Mouse (Mus musculus) thymus, adult 2 months (tissue): ENCODE data around the gene Ppfibp2. TPM values are rescaled to one million over a fixed set of nuclear protein-coding genes. Genes with fewer than 3 reads are reported as not detected.

Source experiments
- DNase-seq: peaks from one replicate; pipeline ENCODE4 v3.0.0; 2021
- H3K27ac ChIP-seq: fragments of 200-500 bp; 2 replicates; pipeline ENCODE4 v1.5.1; 2012; ENCODE audit warnings: low read length, control low read depth; ENCODE audit not compliant: control insufficient read depth, insufficient read depth
- H3K27me3 ChIP-seq: fragments of 200-500 bp; 2 replicates; pipeline ENCODE4 v1.6.1; 2012; ENCODE audit warnings: mild to moderate bottlenecking, low read length, moderate library complexity, mixed read lengths; ENCODE audit not compliant: control insufficient read depth, insufficient read depth
- H3K36me3 ChIP-seq: fragments of 200-500 bp; 2 replicates; pipeline ENCODE4 v1.6.1; 2012; ENCODE audit warnings: mild to moderate bottlenecking, low read length, moderate library complexity; ENCODE audit not compliant: control insufficient read depth, insufficient read depth
- H3K4me1 ChIP-seq: fragments of 200-500 bp; replicated peaks from 2 replicates; pipeline ENCODE4 v1.6.1; 2012; ENCODE audit warnings: low read length; ENCODE audit not compliant: control insufficient read depth, insufficient read depth
- H3K4me3 ChIP-seq: fragments of 200-500 bp; 2 replicates; pipeline ENCODE4 v1.5.1; 2012; ENCODE audit warnings: mild to moderate bottlenecking, low read length, control low read depth, moderate library complexity; ENCODE audit not compliant: control insufficient read depth, insufficient read depth
- CTCF ChIP-seq: fragments of 200-500 bp; IDR thresholded peaks from 2 replicates; pipeline ENCODE4 v1.5.1; 2012; ENCODE audit warnings: mild to moderate bottlenecking, control low read depth, low read length, moderate library complexity, borderline replicate concordance; ENCODE audit not compliant: control insufficient read depth, poor library complexity, insufficient read depth; ENCODE audit errors: extremely low read depth
- POLR2A ChIP-seq: fragments of 200-500 bp; IDR thresholded peaks from 2 replicates; pipeline ENCODE4 v1.6.1; 2012; ENCODE audit warnings: mild to moderate bottlenecking, low read length, control low read depth, moderate library complexity; ENCODE audit not compliant: control insufficient read depth, poor library complexity, insufficient read depth; ENCODE audit errors: extremely low read depth
- WGBS: fragments of 180-500 bp; shearing (Covaris S2); methylation state at CpG from one replicate; pipeline ENCODE4 v1.1.7; 2018; 5-methylcytosine and 5-hydroxymethylcytosine counted together
- polyA plus RNA-seq: library from polyadenylated mRNA; depleted of rRNA; stranded (reverse); fragments of >200 nt; gene quantifications from 2 replicates; pipeline ENCODE4 v1.2.3, GENCODE M21; 2012

The Ppfibp2 gene
- polyA plus RNA-seq, 1 experiment, result 5.6 TPM

DNA sequence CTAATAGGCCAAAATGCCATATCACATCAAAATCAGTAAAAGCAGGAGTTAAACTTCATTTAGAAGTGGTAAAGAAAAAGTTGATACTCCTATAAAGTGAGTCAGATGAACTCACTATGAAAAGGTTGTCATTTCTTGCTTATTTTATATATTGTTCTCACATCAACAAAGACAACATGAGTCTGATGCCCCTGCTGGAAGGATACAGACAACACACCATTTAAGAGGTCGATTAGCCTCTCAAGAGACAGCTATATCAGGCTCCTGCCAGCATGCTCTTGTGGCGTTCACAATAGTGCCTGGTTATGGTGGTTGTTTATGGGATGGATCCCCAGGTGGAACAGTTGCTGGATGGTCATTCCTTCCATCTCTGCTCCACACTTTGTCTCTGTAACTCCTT lies 138.2 kb downstream of the Ppfibp2 start:
- H3K36me3 ChIP-seq, result no peaks in the 10 kb centered on the region
- H3K4me3 ChIP-seq, result no peak overlapping the region
- no peaks in the 10 kb centered on the region for H3K27me3 ChIP-seq
- TF ChIP-seq CTCF (no peak), POLR2A (no peak)
- DNase-seq, result no peak
- H3K27ac ChIP-seq, result no peak overlapping the region
- WGBS, result 72% methylated on average over 2 of the region's 2 CpGs
- H3K4me1 ChIP-seq, result no peaks in the 10 kb centered on the region

DNA sequence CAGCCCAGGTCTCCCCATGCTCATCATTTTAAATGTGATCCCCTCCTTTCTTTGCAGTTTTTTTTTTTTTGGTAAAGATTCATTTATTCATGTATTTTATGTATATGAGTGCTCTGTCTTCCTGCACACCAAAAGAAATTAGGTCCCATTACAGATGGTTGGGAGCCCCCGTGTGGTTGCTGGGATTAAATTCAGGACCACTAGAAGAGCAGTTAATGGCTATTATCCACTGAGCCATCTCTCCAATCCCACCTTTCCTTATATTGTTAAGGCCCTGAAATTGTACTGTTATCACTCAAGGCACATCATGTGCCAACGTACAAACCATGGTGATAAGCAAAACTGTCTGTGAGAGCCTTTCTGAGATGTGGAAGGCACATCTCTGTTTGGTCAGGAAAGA lies 143.7 kb downstream of the Ppfibp2 start:
- DNase-seq, result peak; percentile 35

DNA sequence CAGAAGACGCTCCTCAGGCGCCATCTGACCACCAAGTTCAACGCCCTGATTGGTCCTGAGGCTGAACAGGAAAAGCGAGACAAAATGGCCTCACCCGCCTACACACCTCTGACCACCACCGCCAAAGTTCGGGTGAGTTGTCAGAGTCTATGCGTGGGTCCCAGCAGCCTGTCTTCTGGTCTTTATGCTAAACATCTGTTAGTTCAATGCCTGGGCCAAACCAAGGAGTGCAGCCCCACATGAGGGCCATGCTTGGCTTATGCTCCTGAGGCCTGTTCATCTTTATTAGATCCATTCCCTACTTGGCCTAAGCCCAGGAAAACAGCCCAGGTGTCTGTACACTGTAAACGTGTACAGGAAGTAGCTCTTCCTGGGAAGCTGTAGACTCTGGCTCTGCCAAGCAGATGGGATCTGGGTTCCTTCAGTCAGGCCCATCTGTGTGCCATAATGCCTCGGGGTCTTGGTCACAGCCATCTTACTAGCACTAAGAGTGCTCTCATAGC lies 148.0 kb downstream of the Ppfibp2 start:
- 94% methylated on average over 10 of the region's 10 CpGs for WGBS
- no peaks in the 10 kb centered on the region for H3K27me3 ChIP-seq
- DNase-seq, result no peak
- H3K4me1 ChIP-seq, result no peaks in the 10 kb centered on the region
- TF ChIP-seq CTCF (no peak), POLR2A (no peak)
- no peaks in the 10 kb centered on the region for H3K36me3 ChIP-seq
- no peak overlapping the region for H3K4me3 ChIP-seq
- H3K27ac ChIP-seq, result no peak overlapping the region

More for the DNA sequence above, 143.7 kb downstream of the Ppfibp2 start:
- no peaks in the 10 kb centered on the region for H3K36me3 ChIP-seq
- no peak for TF ChIP-seq POLR2A
- no peak for TF ChIP-seq CTCF
- H3K4me1 ChIP-seq, result no peaks in the 10 kb centered on the region
- no peak overlapping the region for H3K27ac ChIP-seq
- WGBS, result 65% methylated on average over 2 of the region's 2 CpGs
- H3K27me3 ChIP-seq, result no peaks in the 10 kb centered on the region
- no peak overlapping the region for H3K4me3 ChIP-seq

DNA sequence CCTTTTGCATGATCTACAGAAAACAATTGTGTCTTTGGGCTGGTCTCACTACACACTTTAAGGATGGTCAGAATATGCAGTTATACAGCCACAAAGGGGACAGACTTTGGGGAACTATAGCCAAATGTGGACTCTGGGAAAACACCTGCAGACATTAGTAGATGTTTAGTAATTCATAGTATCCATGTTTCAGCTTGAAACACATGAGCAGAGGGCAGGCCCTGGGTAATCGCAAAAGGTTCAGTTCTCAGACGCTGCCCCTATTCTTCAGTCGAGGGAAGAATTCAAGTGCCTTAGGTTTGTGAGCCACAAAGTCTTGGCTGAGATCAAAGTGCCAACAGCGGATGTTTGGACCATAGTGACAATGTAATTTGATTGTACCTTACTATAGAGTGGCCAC lies 149.4 kb downstream of the Ppfibp2 start:
- H3K27me3 ChIP-seq, result no peaks in the 10 kb centered on the region
- DNase-seq, result no peak
- 95% methylated on average over 4 of the region's 4 CpGs for WGBS
- TF ChIP-seq CTCF, result no peak
- TF ChIP-seq POLR2A, result no peak
- H3K27ac ChIP-seq, result no peak overlapping the region
- no peaks in the 10 kb centered on the region for H3K4me1 ChIP-seq
- H3K36me3 ChIP-seq, result no peaks in the 10 kb centered on the region
- no peak overlapping the region for H3K4me3 ChIP-seq

DNA sequence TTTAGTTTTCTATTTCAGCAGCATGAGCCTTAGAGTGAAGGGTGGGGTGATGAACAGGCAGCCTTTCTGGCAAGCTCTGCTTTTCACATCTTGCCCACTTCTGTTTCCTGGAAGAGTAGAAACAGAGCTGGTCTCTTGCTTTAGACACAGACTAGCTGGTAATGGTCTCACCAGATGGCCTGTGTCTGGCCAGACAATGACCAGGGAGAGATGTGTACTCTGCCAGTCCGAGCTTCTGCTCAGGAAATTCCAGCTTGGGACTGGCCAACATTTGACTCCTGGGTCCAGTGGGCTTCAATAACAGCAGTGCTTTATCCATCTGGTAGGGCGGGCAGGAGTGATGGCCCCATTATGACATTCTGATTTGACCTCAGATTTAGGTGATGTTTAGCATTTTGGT lies 150.1 kb downstream of the Ppfibp2 start:
- H3K27ac ChIP-seq, result no peak overlapping the region
- H3K36me3 ChIP-seq, result no peaks in the 10 kb centered on the region
- H3K27me3 ChIP-seq, result no peaks in the 10 kb centered on the region
- H3K4me3 ChIP-seq, result no peak overlapping the region
- WGBS, result 94% methylated on average over 2 of the region's 2 CpGs
- DNase-seq, result no peak
- TF ChIP-seq POLR2A, result no peak
- TF ChIP-seq CTCF, result no peak
- no peaks in the 10 kb centered on the region for H3K4me1 ChIP-seq

DNA sequence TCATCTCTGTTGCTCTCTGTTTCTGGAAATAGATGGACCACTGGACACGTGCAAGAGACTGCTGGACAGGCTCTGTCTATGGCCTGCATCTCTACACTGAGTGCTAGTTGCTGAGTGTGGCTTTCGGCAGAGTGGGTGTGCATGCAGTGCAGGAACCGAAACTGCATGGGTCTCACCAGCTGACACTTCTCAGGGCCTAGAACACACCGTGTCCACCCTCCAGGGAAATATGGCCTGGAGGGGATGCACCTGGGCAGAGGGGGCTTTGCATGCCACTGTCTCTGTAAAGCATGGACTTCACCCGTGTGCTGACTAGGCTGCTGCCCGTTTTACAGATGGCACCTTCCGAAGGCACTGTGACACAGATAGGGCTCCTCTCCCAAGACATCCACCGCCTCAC lies 151.0 kb downstream of the Ppfibp2 start:
- no peaks in the 10 kb centered on the region for H3K27me3 ChIP-seq
- 92% methylated on average over 8 of the region's 8 CpGs for WGBS
- H3K36me3 ChIP-seq, result no peaks in the 10 kb centered on the region
- no peaks in the 10 kb centered on the region for H3K4me1 ChIP-seq
- no peak for DNase-seq
- H3K4me3 ChIP-seq, result no peak overlapping the region
- H3K27ac ChIP-seq, result no peak overlapping the region
- TF ChIP-seq CTCF (no peak), POLR2A (no peak)

DNA sequence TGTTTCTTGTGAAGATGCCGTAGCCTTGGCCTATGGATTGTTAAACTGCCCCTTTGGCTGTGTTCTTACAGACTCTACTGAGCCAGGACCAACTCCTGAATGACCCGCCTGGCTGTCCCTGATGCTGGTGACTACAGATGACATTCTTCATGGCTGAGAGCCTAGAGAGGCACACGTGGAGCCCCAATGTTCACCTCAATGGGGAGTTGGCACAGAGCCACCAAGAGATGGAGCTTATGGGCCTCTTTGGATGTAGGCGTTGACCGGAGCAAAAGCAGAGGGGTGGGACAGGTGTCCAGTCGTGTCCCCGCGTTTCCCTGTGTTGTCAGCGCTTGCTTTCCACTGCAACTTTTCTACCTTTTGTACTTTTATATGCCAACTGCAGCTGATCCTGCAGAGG lies 152.5 kb downstream of the Ppfibp2 start:
- WGBS, result 92% methylated on average over 9 of the region's 9 CpGs
- no peaks in the 10 kb centered on the region for H3K36me3 ChIP-seq
- no peak for TF ChIP-seq POLR2A
- no peak for TF ChIP-seq CTCF
- no peak overlapping the region for H3K27ac ChIP-seq
- H3K4me3 ChIP-seq, result no peak overlapping the region
- no peaks in the 10 kb centered on the region for H3K4me1 ChIP-seq
- no peak for DNase-seq
- no peaks in the 10 kb centered on the region for H3K27me3 ChIP-seq
